Mouse (Mus musculus) ES-E14 (cell line): ENCODE data around the gene Cxcl3. TPM values are rescaled to one million over a fixed set of nuclear protein-coding genes. Genes with fewer than 3 reads are reported as not detected.
"Not testable (repeated sequence)": the region's sequence is repeated elsewhere in the genome, so short reads cannot be mapped to it uniquely, and the experiment has no call there.

Experiments used
- DNase-seq: peaks from one replicate; pipeline ENCODE4 v3.0.0-alpha.2; 2013; ENCODE audit warnings: low read depth, low spot score
- H3K27ac ChIP-seq: 2 replicates; pipeline ENCODE4 v1.5.1; 2012; ENCODE audit warnings: low read depth, mild to moderate bottlenecking, low read length, moderate library complexity, mixed read lengths; ENCODE audit not compliant: poor library complexity, insufficient read depth, severe bottlenecking
- H3K36me3 ChIP-seq: 2 replicates; pipeline ENCODE4 v1.6.1; 2012; ENCODE audit warnings: mild to moderate bottlenecking, low read length, moderate library complexity, mixed read lengths; ENCODE audit not compliant: control insufficient read depth, poor library complexity, insufficient read depth, severe bottlenecking
- H3K4me1 ChIP-seq, 2 experiments: fragments of 150-350 bp in 1 of 2; sonication (generic) in 1 of 2; 2 replicates each; pipeline ENCODE4 v1.6.1; 2012; ENCODE audit warnings: low read length in 2 of 2, mild to moderate bottlenecking in 1 of 2, mixed read lengths in 1 of 2; ENCODE audit not compliant: control insufficient read depth in 2 of 2, insufficient read depth in 2 of 2, poor library complexity in 1 of 2
- H3K4me3 ChIP-seq, 2 experiments: fragments of 150-350 bp in 1 of 2; sonication (generic) in 1 of 2; 2 replicates each; pipeline ENCODE4 v1.5.1; 2012; ENCODE audit warnings: low read length in 2 of 2, low read depth in 1 of 2, mild to moderate bottlenecking in 1 of 2, mixed read lengths in 1 of 2; ENCODE audit not compliant: insufficient read depth in 1 of 2, poor library complexity in 1 of 2, severe bottlenecking in 1 of 2
- H3K9ac ChIP-seq: 2 replicates; pipeline ENCODE4 v1.6.1; 2012; ENCODE audit warnings: low read depth, mild to moderate bottlenecking, low read length, mixed read lengths; ENCODE audit not compliant: poor library complexity, insufficient read depth, severe bottlenecking
- H3K9me3 ChIP-seq: fragments of 150-350 bp; sonication (generic); 2 replicates; pipeline ENCODE4 v1.6.1; 2012; ENCODE audit warnings: low read depth, mild to moderate bottlenecking, low read length; ENCODE audit not compliant: control insufficient read depth, insufficient read depth
- CHD2 ChIP-seq: IDR thresholded peaks from 2 replicates; pipeline ENCODE4 v1.6.1; 2014; ENCODE audit warnings: mild to moderate bottlenecking, low read depth, low read length, inconsistent platforms
- HCFC1 ChIP-seq: IDR thresholded peaks from 2 replicates; pipeline ENCODE4 v1.6.1; 2012; ENCODE audit warnings: low read length, inconsistent platforms, borderline replicate concordance; ENCODE audit not compliant: insufficient read depth
- MAFK ChIP-seq: IDR thresholded peaks from 2 replicates; pipeline ENCODE4 v1.6.1; 2014; ENCODE audit warnings: mild to moderate bottlenecking, low read depth, low read length, inconsistent platforms; ENCODE audit not compliant: insufficient read depth
- ZC3H11A ChIP-seq: IDR thresholded peaks from 2 replicates; pipeline ENCODE4 v1.6.1; 2012; ENCODE audit warnings: low read depth, mild to moderate bottlenecking, inconsistent platforms, low read length, borderline replicate concordance
- ZNF384 ChIP-seq: IDR thresholded peaks from 2 replicates; pipeline ENCODE4 v1.6.1; 2012; ENCODE audit warnings: low read depth, low read length, inconsistent platforms
- in situ Hi-C, 2 experiments: fragments of 600-800 bp; cut with MboI; formaldehyde crosslinking; loops; one replicate each; pipeline ENCODE4 v1.15.1; 2025; ENCODE audit warnings: low sequenced_read_pairs in 2 of 2, inconsistent platforms in 1 of 2; ENCODE audit not compliant: unreplicated experiment in 2 of 2
- total RNA-seq: library from RNA; depleted of rRNA; stranded (reverse); fragments of 300-350 nt; gene quantifications from 2 replicates; pipeline ENCODE4 v1.2.3, GENCODE M21; 2012

The Cxcl3 gene
- total RNA-seq, 1 experiment = not detected

DNA sequence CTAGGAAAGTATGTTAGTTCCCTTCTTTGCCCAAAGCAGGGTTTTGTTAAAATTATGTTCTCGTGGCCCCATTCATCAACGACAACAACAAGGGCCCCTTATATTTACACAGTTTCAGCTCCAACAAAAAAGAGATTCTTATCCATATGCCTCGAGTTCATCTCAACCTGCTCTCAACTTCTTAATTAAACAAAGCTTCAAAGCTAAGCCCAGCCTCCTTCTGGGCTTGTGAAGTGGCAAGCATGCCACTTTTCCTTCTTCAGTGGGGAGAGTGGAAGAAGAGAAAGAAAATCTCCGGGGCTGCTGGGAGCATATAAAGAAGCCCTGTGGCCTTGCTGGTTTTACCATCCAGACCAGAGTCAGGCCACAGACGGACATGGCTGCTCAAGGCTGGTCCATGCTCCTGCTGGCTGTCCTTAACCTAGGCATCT lies 8.3 kb downstream of the Cxcl3 start, which contains the start of gene Cxcl15:
Gene Cxcl15 (plus strand): TSS at position 340 of the 431 bp plus-strand sequence.
- in situ Hi-C loops = loop anchor here in 1 of 2 experiments (25.0 kb wide), 1 partner anchor 132 kb away; no protein-coding TSS in a partner anchor
- DNase-seq = no peak
- Histone ChIP-seq H3K4me3 (no peak within 1 kb of the TSS), H3K9me3 (no peaks in the 10 kb centered on the region), H3K27ac (no peak within 1 kb of the TSS), H3K36me3 (no peaks in the 10 kb centered on the region), H3K4me1 (no peaks in the 10 kb centered on the region), H3K9ac (no peak within 1 kb of the TSS)
- TF ChIP-seq CHD2 = no peak
- TF ChIP-seq MAFK = no peak
- TF ChIP-seq ZNF384 = no peak
- TF ChIP-seq ZC3H11A = no peak
- no peak for TF ChIP-seq HCFC1

DNA sequence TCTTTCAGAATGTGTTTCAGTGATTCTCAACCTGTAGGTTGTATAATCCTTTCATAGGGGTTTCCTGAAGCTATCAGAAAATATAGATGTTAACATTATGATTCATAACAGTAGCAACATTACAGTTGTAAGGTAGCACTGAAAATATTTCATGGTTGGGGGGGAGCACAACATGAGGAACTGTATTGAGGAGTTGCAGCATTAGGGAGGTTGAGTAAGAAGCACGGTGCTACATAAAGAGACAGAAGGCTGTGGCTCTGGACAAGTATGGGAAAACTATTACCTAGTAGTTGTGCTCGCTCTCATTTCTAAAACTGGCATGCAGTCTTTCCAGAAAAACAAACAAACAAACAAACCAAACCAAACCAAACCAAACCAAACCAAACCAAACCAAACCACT lies 9.5 kb downstream of the Cxcl3 start:
- H3K27ac ChIP-seq, H3K4me3 ChIP-seq, H3K36me3 ChIP-seq, H3K9me3 ChIP-seq, H3K4me1 ChIP-seq, DNase-seq, H3K9ac ChIP-seq: not testable (repeated sequence)
- in situ Hi-C loops = loop anchor here in 1 of 2 experiments (25.0 kb wide), 1 partner anchor 133 kb away; no protein-coding TSS in a partner anchor

DNA sequence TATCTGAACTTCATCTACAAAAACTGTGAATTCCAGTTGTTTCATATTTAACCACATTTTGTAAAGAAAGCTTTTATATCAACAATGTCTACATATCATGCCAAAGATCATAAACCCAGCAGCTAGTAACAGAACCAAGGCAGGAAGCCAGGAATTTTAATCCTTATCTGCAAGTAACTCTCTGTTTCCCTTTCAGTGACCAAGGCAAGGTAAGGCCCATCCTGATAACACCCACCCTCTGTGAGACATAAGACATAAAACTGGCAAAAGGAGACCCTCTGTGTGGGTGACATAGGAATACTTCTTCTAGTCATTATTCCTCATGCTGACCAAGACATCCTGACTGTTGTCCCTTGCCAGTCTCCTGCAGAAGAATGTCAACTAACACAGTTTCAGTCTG lies 18.7 kb downstream of the Cxcl3 start:
- Histone ChIP-seq H3K9me3 (no peaks in the 10 kb centered on the region), H3K4me3 (no peak overlapping the region), H3K27ac (no peak overlapping the region), H3K4me1 (no peaks in the 10 kb centered on the region), H3K9ac (no peak overlapping the region), H3K36me3 (no peaks in the 10 kb centered on the region)
- DNase-seq = no peak
- in situ Hi-C loops = no loop called here
- no peak for TF ChIP-seq MAFK
- no peak for TF ChIP-seq CHD2
- TF ChIP-seq ZC3H11A = no peak
- TF ChIP-seq ZNF384 = no peak
- no peak for TF ChIP-seq HCFC1

DNA sequence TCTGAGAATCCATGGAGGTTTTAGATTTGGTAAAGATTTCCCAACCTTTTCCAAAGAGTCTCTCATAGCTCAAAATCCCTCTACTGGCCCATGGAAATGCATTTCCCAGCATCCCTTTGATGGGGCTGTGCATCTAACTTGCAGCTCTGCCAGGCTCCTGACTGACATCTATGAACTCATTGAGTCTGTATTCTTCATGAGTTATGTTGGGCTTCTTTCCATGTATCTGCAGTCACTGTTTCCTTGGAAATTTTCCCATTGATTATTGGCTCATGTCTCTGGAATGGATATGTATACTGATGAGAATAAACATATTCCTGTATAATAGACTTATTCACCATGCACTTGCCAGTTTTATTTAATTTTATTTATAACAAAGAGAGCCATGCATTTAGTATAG lies 20.1 kb downstream of the Cxcl3 start:
- H3K4me3 ChIP-seq = no peak overlapping the region
- no peaks in the 10 kb centered on the region for H3K4me1 ChIP-seq
- H3K9me3 ChIP-seq = no peaks in the 10 kb centered on the region
- no peak for DNase-seq
- no peaks in the 10 kb centered on the region for H3K36me3 ChIP-seq
- in situ Hi-C loops = no loop called here
- H3K27ac ChIP-seq = no peak overlapping the region
- no peak for TF ChIP-seq ZC3H11A
- no peak for TF ChIP-seq CHD2
- no peak for TF ChIP-seq ZNF384
- TF ChIP-seq HCFC1 = no peak
- no peak for TF ChIP-seq MAFK
- no peak overlapping the region for H3K9ac ChIP-seq

GRCm38 (mm10) chr5:90807176-90807950 lies 21.5 kb downstream of the Cxcl3 start:
- no peaks in the 10 kb centered on the region for H3K4me1 ChIP-seq
- no peak overlapping the region for H3K9ac ChIP-seq
- H3K27ac ChIP-seq = no peak overlapping the region
- H3K4me3 ChIP-seq = no peak overlapping the region
- in situ Hi-C loops = no loop called here
- H3K9me3 ChIP-seq = no peaks in the 10 kb centered on the region
- H3K36me3 ChIP-seq = no peaks in the 10 kb centered on the region
- TF ChIP-seq ZNF384 (no peak), MAFK (no peak)
- DNase-seq = no peak
